Mouse (Mus musculus) right cerebral cortex, postnatal 14 days (tissue): Measurements from ENCODE around the gene Zfp956.

ENCODE experiments used
- DNase-seq: peaks from one replicate; pipeline ENCODE4 v3.0.0; 2022

Zfp956 gene

DNA sequence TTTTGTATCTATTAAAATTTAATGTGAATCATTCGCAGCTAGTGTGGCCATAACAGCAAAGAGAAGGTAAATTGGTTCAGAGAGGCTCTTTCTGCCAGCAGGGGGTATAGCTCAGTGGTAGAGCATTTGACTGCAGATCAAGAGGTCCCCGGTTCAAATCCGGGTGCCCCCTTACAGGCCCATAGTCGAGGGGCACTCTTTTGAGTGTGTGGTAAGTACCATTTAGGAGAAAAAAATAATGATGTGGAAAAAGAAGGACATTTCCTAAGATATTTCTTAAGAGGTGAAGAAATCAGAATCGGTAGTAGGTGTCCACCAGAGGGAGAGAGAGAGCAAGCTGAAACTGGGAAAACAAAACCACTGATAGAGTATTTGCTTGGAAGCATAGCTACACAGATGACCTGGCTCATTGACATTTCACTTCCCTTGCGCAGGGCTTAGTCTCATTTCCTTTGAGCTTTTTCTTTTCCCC is 25.7 kb downstream of the Zfp956 start:
- DNase-seq = peak; percentile 61

GRCm38 (mm10) chr6:47983936-47984335 is 30.7 kb downstream of the Zfp956 start:
- no peak for DNase-seq

DNA sequence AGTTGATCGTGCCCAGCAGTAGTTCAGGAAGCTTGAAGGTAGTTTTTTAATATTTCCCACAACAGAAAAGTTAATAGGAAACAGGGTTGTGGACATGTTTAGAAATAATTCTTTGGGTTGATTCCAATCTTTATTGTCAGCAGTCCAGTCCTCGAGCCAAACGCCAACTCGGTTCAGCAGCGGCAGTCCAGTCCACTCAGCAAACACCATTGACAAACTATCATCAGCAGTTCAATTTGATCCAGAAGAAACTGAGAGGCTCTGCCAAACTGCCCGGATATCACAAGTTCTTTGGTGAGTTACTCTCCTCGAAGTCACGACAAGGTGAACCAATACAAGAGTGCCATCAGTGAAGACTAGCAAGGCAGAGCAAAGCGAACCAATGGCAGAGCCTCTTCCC is 42.5 kb downstream of the Zfp956 start:
- DNase-seq = no peak

GRCm38 (mm10) chr6:48010727-48011126 is 57.5 kb downstream of the Zfp956 start:
- no peak for DNase-seq
